Mouse (Mus musculus) C2C12 (cell line): ENCODE data around the gene Ptgfr. TPM values are rescaled to one million over a fixed set of nuclear protein-coding genes. Genes with fewer than 3 reads are reported as not detected.

Source experiments
- H3K27me3 ChIP-seq: one replicate; pipeline ENCODE4 v1.6.1; 2011; ENCODE audit not compliant: control insufficient read depth, insufficient read depth, insufficient read length
- H3K36me3 ChIP-seq: one replicate; pipeline ENCODE4 v1.6.1; 2011; ENCODE audit not compliant: control insufficient read depth, insufficient read depth
- H3K4me3 ChIP-seq: one replicate; pipeline ENCODE4 v1.5.1; 2011; ENCODE audit warnings: mild to moderate bottlenecking, control low read depth; ENCODE audit not compliant: poor library complexity, insufficient read depth, severe bottlenecking
- H3K79me2 ChIP-seq: one replicate; pipeline ENCODE4 v1.6.1; 2011; ENCODE audit not compliant: control insufficient read depth, insufficient read depth
- H3K79me3 ChIP-seq: one replicate; pipeline ENCODE4 v1.6.1; 2011; ENCODE audit warnings: low read depth, control low read depth
- H3ac ChIP-seq: one replicate; pipeline ENCODE3; 2011; ENCODE audit warnings: low read depth; ENCODE audit not compliant: control insufficient read depth, insufficient read length
- CEBPB ChIP-seq: IDR thresholded peaks from one replicate; pipeline ENCODE4 v1.6.1; 2011; ENCODE audit warnings: low read depth, mild to moderate bottlenecking, control low read depth, moderate library complexity
- CTCF ChIP-seq: IDR thresholded peaks from one replicate; pipeline ENCODE4 v1.5.1; 2011; ENCODE audit not compliant: control insufficient read depth, insufficient read depth, insufficient read length
- FOSL1 ChIP-seq: IDR thresholded peaks from one replicate; pipeline ENCODE4 v1.8.0; 2011; ENCODE audit warnings: mild to moderate bottlenecking, low read length; ENCODE audit not compliant: poor library complexity, insufficient read depth, severe bottlenecking
- MAX ChIP-seq: IDR thresholded peaks from one replicate; pipeline ENCODE4 v1.6.1; 2011; ENCODE audit warnings: mild to moderate bottlenecking, control low read depth
- MYOD1 ChIP-seq: IDR thresholded peaks from one replicate; pipeline ENCODE4 v1.6.1; 2011; ENCODE audit warnings: low read depth; ENCODE audit not compliant: control insufficient read depth, insufficient read length
- MYOG ChIP-seq: IDR thresholded peaks from one replicate; pipeline ENCODE4 v1.6.1; 2011; ENCODE audit not compliant: control insufficient read depth, insufficient read length; ENCODE audit errors: extremely low read depth
- USF1 ChIP-seq: IDR thresholded peaks from one replicate; pipeline ENCODE4 v1.6.1; 2011; ENCODE audit warnings: low read depth, mild to moderate bottlenecking, control low read depth, moderate library complexity
- polyA plus RNA-seq: library from polyadenylated mRNA; unstranded; fragments of >200 nt; fragmentation: generic; extraction: Trizol; gene quantifications from one replicate; pipeline ENCODE4 v1.2.1, GENCODE M21; 2012; ENCODE audit warnings: missing spikeins

Gene Ptgfr
- polyA plus RNA-seq, 1 experiment = 0.07 TPM

DNA sequence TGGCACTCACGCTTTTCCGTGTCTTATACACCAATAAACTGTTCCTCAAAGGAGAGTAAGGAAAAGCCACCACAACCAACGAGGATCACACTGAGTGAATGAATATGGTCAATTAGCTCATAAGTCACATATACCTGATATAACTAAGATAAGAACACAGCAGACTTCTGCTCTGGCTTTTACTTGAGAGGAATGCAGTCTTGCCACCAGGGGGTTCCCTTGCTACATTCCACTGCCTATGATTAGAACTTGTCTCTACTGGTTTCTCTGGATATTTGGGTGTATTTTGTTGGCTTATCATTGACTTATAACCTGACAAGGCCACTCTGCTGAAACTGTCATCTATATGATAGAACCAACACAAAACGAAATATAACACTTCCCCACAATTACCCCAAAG lies 62.3 kb downstream of the Ptgfr start:
- Histone ChIP-seq H3ac (no peak overlapping the region), H3K36me3 (no peaks in the 10 kb centered on the region), H3K79me3 (no peaks in the 10 kb centered on the region), H3K4me3 (no peak overlapping the region), H3K27me3 (no peaks in the 10 kb centered on the region), H3K79me2 (no peaks in the 10 kb centered on the region)
- no peak for TF ChIP-seq MYOD1
- no peak for TF ChIP-seq MYOG
- no peak for TF ChIP-seq USF1
- no peak for TF ChIP-seq CEBPB
- no peak for TF ChIP-seq FOSL1
- no peak for TF ChIP-seq CTCF
- TF ChIP-seq MAX = no peak

DNA sequence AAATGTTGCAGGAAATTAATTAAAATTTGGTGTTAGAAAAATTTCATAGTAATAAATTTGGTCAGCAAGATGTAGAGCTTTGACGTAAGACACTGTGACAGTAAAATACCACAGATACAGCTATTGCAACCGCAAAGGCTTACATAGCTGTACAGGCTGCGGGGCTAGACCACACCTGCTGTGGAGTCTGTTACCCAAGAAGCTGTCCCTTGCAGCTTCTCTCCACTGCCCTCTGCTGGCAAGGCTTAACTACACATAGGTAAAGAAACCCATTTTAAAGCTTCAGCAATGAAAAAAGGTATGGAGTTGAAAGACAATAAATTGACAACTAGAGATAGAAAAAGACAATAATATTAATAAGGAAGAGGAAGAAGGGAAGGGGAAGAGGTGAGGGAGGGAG lies 66.4 kb downstream of the Ptgfr start:
- no peaks in the 10 kb centered on the region for H3K36me3 ChIP-seq
- no peak overlapping the region for H3ac ChIP-seq
- H3K79me3 ChIP-seq = no peaks in the 10 kb centered on the region
- no peak for TF ChIP-seq MYOG
- TF ChIP-seq CTCF = no peak
- TF ChIP-seq CEBPB = no peak
- TF ChIP-seq MYOD1 = peak; percentile 22
- no peaks in the 10 kb centered on the region for H3K79me2 ChIP-seq
- no peaks in the 10 kb centered on the region for H3K27me3 ChIP-seq
- H3K4me3 ChIP-seq = no peak overlapping the region

DNA sequence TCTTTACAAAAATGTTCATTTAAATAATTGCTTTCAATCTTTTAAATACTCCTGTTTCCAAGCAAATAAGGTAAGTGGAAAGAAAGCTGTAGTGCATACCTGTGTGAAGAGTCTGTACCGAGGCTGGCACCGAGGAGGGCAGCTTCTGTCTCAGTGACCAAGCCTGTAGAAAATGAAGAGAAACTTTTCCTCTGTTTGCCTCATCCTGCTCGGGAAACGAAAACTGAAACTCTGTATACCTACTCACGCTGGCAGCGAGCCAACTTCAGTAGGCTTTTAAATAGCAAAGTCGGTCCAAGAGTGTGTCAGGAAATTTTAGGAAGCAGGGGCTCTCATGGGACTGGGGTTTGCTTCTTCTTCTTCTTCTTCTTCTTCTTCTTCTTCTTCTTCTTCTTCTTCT lies 87.7 kb downstream of the Ptgfr start, which contains the start of gene Ifi44:
TSS of gene Ifi44 (minus strand) at position 224 of the 400 bp plus-strand sequence.
- no peak within 1 kb of the TSS for H3ac ChIP-seq
- no peaks in the 10 kb centered on the region for H3K79me3 ChIP-seq
- no peaks in the 10 kb centered on the region for H3K79me2 ChIP-seq
- no peaks in the 10 kb centered on the region for H3K36me3 ChIP-seq
- no peak within 1 kb of the TSS for H3K4me3 ChIP-seq
- TF ChIP-seq MYOG (no peak), MAX (no peak), CTCF (no peak), CEBPB (no peak), FOSL1 (no peak), USF1 (no peak), MYOD1 (no peak)
- no peaks in the 10 kb centered on the region for H3K27me3 ChIP-seq

DNA sequence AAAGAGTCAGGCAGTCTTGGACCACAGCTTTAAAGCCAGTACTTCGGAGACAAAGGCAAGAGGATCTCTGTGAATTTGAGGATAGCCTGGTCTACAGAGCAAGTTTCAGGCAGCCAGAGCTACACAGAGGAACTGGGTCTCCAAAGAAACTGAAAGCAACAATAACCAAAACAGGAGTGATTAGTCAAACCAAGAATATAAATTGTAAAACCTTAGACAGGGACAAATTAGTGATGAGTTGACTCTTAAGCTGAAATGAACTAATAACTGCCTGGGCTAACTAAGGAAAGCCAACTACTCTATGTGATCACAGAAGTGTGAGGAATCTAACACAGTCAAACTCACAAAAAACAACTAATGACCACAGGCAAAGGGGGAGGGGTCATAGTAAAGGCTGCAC lies 88.9 kb downstream of the Ptgfr start:
- Histone ChIP-seq H3K79me2 (no peaks in the 10 kb centered on the region), H3ac (no peak overlapping the region), H3K36me3 (no peaks in the 10 kb centered on the region), H3K79me3 (no peaks in the 10 kb centered on the region), H3K27me3 (no peaks in the 10 kb centered on the region), H3K4me3 (no peak overlapping the region)
- TF ChIP-seq USF1 (no peak), CTCF (no peak), MAX (no peak), FOSL1 (no peak), CEBPB (no peak), MYOG (no peak)

Other genes with a start within 250 kb of the Ptgfr start
- gene Ifi44, start 87.7 kb downstream of the Ptgfr start, polyA plus RNA-seq = not detected
- gene Ifi44l, start 74.7 kb downstream of the Ptgfr start, polyA plus RNA-seq = not detected